Mouse (Mus musculus) neural tube, embryonic 12.5 days (tissue): ENCODE measurements around the gene Nol4l. TPM values are rescaled to one million over a fixed set of nuclear protein-coding genes. Genes with fewer than 3 reads are reported as not detected.

Experiments
- ATAC-seq: fragments of 200-750 bp; cut with Nextera tagmentation; 2 replicates; pipeline ENCODE4 v1.8.0; 2017; ENCODE audit warnings: low read depth, mild to moderate bottlenecking, moderate TSS enrichment, moderate library complexity; ENCODE audit not compliant: low FRiP score
- H3K27ac ChIP-seq: fragments of 300-500 bp; sonication (generic); 2 replicates; pipeline ENCODE4 v1.5.1; 2016
- H3K27me3 ChIP-seq: fragments of 300-500 bp; sonication (generic); replicated peaks from 2 replicates; pipeline ENCODE4 v1.6.1; 2016; ENCODE audit warnings: mild to moderate bottlenecking
- H3K36me3 ChIP-seq: fragments of 300-500 bp; sonication (generic); 2 replicates; pipeline ENCODE4 v1.6.1; 2016; ENCODE audit warnings: mild to moderate bottlenecking
- H3K4me1 ChIP-seq: fragments of 300-500 bp; sonication (generic); 2 replicates; pipeline ENCODE4 v1.6.1; 2016
- H3K4me2 ChIP-seq: fragments of 300-500 bp; sonication (generic); replicated peaks from 2 replicates; pipeline ENCODE4 v1.6.1; 2016; ENCODE audit warnings: mild to moderate bottlenecking
- H3K4me3 ChIP-seq: fragments of 300-500 bp; sonication (generic); 2 replicates; pipeline ENCODE4 v1.5.1; 2016
- H3K9ac ChIP-seq: fragments of 300-500 bp; sonication (generic); 2 replicates; pipeline ENCODE4 v1.6.1; 2016; ENCODE audit warnings: mild to moderate bottlenecking
- H3K9me3 ChIP-seq: fragments of 300-500 bp; sonication (generic); 2 replicates; pipeline ENCODE4 v1.6.1; 2016; ENCODE audit warnings: mild to moderate bottlenecking
- WGBS: fragments of 180-500 bp; shearing (Covaris S2); methylation state at CpG from one replicate; pipeline ENCODE4 v1.1.7; 2016; 5-methylcytosine and 5-hydroxymethylcytosine counted together
- polyA plus RNA-seq: library from polyadenylated mRNA; unstranded; fragments of >200 nt; fragmentation: Nextera tagmentation; extraction: Ambion mirVana; gene quantifications from 2 replicates; pipeline ENCODE4 v1.2.1, GENCODE M21; 2016

Gene Nol4l
- polyA plus RNA-seq, 1 experiment from 2014 or later: 39.9 TPM

- 93% methylated on average over 1 of the region's 1 CpGs for WGBS
- Histone ChIP-seq H3K9me3 (no peaks in the 10 kb centered on the region), H3K36me3 (peaks cover 66% of the 10 kb centered on the region), H3K4me3 (no peak overlapping the region), H3K27ac (no peak overlapping the region), H3K27me3 (no peaks in the 10 kb centered on the region), H3K4me2 (no peak overlapping the region), H3K4me1 (no peaks in the 10 kb centered on the region), H3K9ac (no peak overlapping the region)
- ATAC-seq: no peak
Measured at GRCm38 (mm10) chr2:153361101-153361710, 168.6 kb downstream of the Nol4l start.

Other genes starting within 250 kb of the Nol4l start
- 12.6 and 14.4 TPM in 2 replicates for gene Kif3b, start 238.6 kb downstream of the Nol4l start, polyA plus RNA-seq
- gene Asxl1, start 184.1 kb downstream of the Nol4l start, polyA plus RNA-seq: 21.1 and 21.8 TPM in 2 replicates
- not detected in 2 replicates for gene 4930404H24Rik, start 37.2 kb downstream of the Nol4l start, polyA plus RNA-seq
- gene Commd7, start 102.8 kb upstream of the Nol4l start, polyA plus RNA-seq: 69.5 and 76.8 TPM in 2 replicates
- 6.6 and 7.4 TPM in 2 replicates for gene Dnmt3b, start 119.5 kb upstream of the Nol4l start, polyA plus RNA-seq
- 0.11 and 0.17 TPM in 2 replicates for gene Dnmt3c, start 166.7 kb upstream of the Nol4l start, polyA plus RNA-seq
- gene Mapre1, start 211.3 kb upstream of the Nol4l start, polyA plus RNA-seq: 399 and 422 TPM in 2 replicates
- not detected in 2 replicates for gene Efcab8, start 250.0 kb upstream of the Nol4l start, polyA plus RNA-seq